Mouse (Mus musculus): Measurements from ENCODE around the gene Map3k7. TPM values are rescaled to one million over a fixed set of nuclear protein-coding genes. Genes with fewer than 3 reads are reported as not detected.
"Not testable (repeated sequence)": the region's sequence is repeated elsewhere in the genome, so short reads cannot be mapped to it uniquely, and the experiment has no call there.

The Map3k7 gene
- polyA plus RNA-seq, 1 experiment from 2014 or later, result 32.6 TPM

DNA sequence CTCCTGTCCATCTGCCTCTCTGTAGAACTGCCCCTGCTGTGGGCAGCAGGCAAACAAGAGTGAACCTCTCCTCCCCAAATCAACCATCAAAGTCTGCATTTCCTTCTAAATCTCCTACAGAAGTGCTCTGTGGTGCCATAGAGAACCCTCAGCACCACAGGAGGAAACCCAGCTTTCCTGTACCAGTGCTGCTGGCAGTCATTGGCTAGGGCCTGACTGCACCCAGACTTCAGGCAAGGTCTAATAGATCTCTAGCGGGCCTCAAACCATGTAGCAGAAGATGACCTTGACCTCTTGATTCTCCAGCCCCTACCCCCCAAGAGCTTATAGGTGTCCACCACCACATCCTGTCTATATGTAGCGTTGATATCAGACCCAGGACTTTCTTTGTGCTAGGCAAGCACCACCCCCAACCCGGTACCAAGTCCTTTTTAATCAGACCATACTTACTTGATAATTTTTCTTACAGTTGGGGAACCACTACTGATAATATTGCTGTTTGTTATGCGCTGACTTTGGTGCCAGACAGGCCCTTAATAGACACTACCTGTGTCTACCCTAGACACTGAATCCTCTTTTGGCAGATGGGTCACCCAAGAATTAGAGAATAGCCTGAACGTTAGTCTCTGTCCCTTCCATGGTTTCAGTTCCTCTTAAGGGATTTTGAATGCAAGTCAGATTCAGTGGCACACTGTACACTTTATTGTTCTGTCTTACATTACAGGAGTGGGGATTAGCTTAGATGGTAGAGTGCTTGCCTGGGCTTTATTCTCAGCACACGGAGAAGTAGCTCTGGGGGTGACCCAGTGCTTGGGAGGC lies 41.1 kb downstream of the Map3k7 start:
- no peak overlapping the region for H3K4me3 ChIP-seq
- H3K9ac ChIP-seq, result no peak overlapping the region
- H3K27ac ChIP-seq, result no peak overlapping the region
- H3K36me3 ChIP-seq (ENCODE audit: poor library complexity, severe bottlenecking), result peaks cover 38% of the 10 kb centered on the region
- no peaks in the 10 kb centered on the region for H3K27me3 ChIP-seq
- H3K4me1 ChIP-seq, result no peaks in the 10 kb centered on the region
- ATAC-seq, result no peak
- 87% methylated on average over 6 of the region's 6 CpGs for WGBS
- H3K4me2 ChIP-seq, result no peak overlapping the region
- H3K9me3 ChIP-seq (replicated peaks), result no peaks in the 10 kb centered on the region

GRCm38 (mm10) chr4:32007174-32007573 lies 43.3 kb downstream of the Map3k7 start:
- Histone ChIP-seq H3K27me3 (no peaks in the 10 kb centered on the region), H3K27ac (no peak overlapping the region), H3K4me3 (no peak overlapping the region), H3K4me2 (no peak overlapping the region), H3K9me3 (replicated peaks) (no peaks in the 10 kb centered on the region), H3K9ac (no peak overlapping the region), H3K36me3 (ENCODE audit: poor library complexity, severe bottlenecking) (peaks cover 51% of the 10 kb centered on the region), H3K4me1 (no peaks in the 10 kb centered on the region)
- no peak for ATAC-seq
- WGBS, result 74% methylated on average over 3 of the region's 3 CpGs

- Histone ChIP-seq H3K4me1 (no peaks in the 10 kb centered on the region), H3K9ac (no peak overlapping the region), H3K9me3 (replicated peaks) (no peaks in the 10 kb centered on the region), H3K4me2 (no peak overlapping the region), H3K4me3 (no peak overlapping the region), H3K27ac (no peak overlapping the region), H3K27me3 (no peaks in the 10 kb centered on the region), H3K36me3 (ENCODE audit: poor library complexity, severe bottlenecking) (peaks cover 58% of the 10 kb centered on the region)
- no peak for ATAC-seq
- WGBS, result 91% methylated on average over 4 of the region's 4 CpGs
Measured at GRCm38 (mm10) chr4:32008095-32008494, 44.2 kb downstream of the Map3k7 start.

- no peak for ATAC-seq
- H3K27me3 ChIP-seq, result no peaks in the 10 kb centered on the region
- no peak overlapping the region for H3K9ac ChIP-seq
- H3K36me3 ChIP-seq (ENCODE audit: poor library complexity, severe bottlenecking), result peaks cover 69% of the 10 kb centered on the region
- WGBS, result 73% methylated on average over 5 of the region's 5 CpGs
- H3K4me3 ChIP-seq, result no peak overlapping the region
- no peaks in the 10 kb centered on the region for H3K4me1 ChIP-seq
- H3K9me3 ChIP-seq (replicated peaks), result no peaks in the 10 kb centered on the region
- H3K27ac ChIP-seq, result no peak overlapping the region
- no peak overlapping the region for H3K4me2 ChIP-seq
Measured at GRCm38 (mm10) chr4:32010808-32011207, 46.9 kb downstream of the Map3k7 start.

DNA sequence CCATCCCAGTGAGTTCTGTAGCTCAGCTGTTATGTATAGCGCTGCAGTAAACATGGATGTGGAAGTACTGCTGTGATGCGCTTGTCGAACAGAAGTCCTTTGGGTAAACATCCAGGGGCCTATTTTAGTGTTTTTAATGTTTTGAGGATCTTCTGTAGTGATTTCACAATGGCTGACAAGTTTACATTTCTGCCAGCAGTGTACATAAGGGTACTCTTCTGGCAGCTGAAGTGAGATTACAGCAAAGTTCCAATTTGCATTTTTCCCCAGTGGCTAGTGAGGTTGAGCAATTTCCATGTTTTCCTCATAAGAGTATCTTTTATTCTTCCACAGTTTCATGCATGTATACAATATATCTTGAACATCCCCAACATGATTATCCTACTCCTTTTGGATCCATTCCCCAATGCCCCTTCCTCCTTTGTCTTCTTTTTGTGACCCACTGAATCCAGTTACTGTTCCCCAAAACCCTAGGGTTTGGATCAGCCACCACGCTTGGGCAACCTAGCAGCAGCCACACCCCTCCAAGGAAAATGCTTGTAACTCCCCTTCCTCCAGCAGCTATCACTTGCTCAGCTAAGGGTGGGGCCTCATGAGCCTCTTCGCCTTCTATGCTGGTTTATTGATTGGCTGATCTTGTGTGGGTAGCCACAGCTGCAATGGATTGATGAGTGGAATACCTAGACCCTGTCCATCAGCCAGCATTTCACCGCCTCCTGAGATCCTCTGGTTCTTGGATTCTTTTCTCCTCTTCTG lies 47.5 kb downstream of the Map3k7 start:
- no peak overlapping the region for H3K27ac ChIP-seq
- no peaks in the 10 kb centered on the region for H3K9me3 ChIP-seq (replicated peaks)
- H3K4me3 ChIP-seq, result no peak overlapping the region
- H3K36me3 ChIP-seq (ENCODE audit: poor library complexity, severe bottlenecking), result peaks cover 74% of the 10 kb centered on the region
- no peak for ATAC-seq
- no peaks in the 10 kb centered on the region for H3K4me1 ChIP-seq
- 95% methylated on average over 6 of the region's 6 CpGs for WGBS
- H3K4me2 ChIP-seq, result no peak overlapping the region
- H3K9ac ChIP-seq, result no peak overlapping the region
- H3K27me3 ChIP-seq, result no peaks in the 10 kb centered on the region

DNA sequence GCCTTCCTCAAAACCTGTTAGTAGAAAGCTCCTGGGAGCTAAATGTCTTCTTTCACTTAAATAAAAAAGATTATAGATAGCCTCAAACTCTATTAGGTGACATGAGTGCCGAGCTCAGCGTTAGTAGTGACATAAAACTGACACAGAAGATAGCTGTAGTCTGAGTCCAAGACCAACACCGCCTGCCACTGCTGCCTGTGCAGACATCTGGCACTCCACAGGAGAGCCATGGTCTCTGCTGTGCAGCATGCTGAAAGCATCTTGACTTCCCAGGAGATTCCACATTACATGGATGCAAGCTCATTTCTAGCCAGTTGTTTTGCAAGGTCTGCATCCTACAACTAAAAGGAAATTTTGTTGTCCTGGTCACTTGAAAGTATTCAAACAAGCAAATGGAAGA lies 57.2 kb downstream of the Map3k7 start:
- ATAC-seq, result no peak
- no peaks in the 10 kb centered on the region for H3K27me3 ChIP-seq
- WGBS, result 87% methylated on average over 3 of the region's 3 CpGs
- no peak overlapping the region for H3K4me2 ChIP-seq
- H3K9me3 ChIP-seq (replicated peaks), result no peaks in the 10 kb centered on the region
- no peak overlapping the region for H3K9ac ChIP-seq
- no peaks in the 10 kb centered on the region for H3K4me1 ChIP-seq
- peaks cover 69% of the 10 kb centered on the region for H3K36me3 ChIP-seq (ENCODE audit: poor library complexity, severe bottlenecking)
- H3K27ac ChIP-seq, result no peak overlapping the region
- H3K4me3 ChIP-seq, result no peak overlapping the region

GRCm38 (mm10) chr4:32022321-32022720 lies 58.4 kb downstream of the Map3k7 start:
- H3K4me3 ChIP-seq, result no peak overlapping the region
- no peak overlapping the region for H3K9ac ChIP-seq
- no peaks in the 10 kb centered on the region for H3K4me1 ChIP-seq
- no peaks in the 10 kb centered on the region for H3K27me3 ChIP-seq
- no peak for ATAC-seq
- peaks cover 59% of the 10 kb centered on the region for H3K36me3 ChIP-seq (ENCODE audit: poor library complexity, severe bottlenecking)
- WGBS, result 97% methylated on average over 6 of the region's 6 CpGs
- H3K4me2 ChIP-seq, result no peak overlapping the region
- no peaks in the 10 kb centered on the region for H3K9me3 ChIP-seq (replicated peaks)
- H3K27ac ChIP-seq, result no peak overlapping the region

GRCm38 (mm10) chr4:32024170-32024569 lies 60.3 kb downstream of the Map3k7 start:
- not testable (repeated sequence) for H3K4me1 ChIP-seq; H3K4me2 ChIP-seq; H3K27me3 ChIP-seq; H3K9me3 ChIP-seq (replicated peaks); ATAC-seq; H3K9ac ChIP-seq; H3K4me3 ChIP-seq; H3K27ac ChIP-seq
- peaks cover 40% of the 10 kb centered on the region for H3K36me3 ChIP-seq (ENCODE audit: poor library complexity, severe bottlenecking)
- WGBS, result 73% methylated on average over 2 of the region's 2 CpGs

DNA sequence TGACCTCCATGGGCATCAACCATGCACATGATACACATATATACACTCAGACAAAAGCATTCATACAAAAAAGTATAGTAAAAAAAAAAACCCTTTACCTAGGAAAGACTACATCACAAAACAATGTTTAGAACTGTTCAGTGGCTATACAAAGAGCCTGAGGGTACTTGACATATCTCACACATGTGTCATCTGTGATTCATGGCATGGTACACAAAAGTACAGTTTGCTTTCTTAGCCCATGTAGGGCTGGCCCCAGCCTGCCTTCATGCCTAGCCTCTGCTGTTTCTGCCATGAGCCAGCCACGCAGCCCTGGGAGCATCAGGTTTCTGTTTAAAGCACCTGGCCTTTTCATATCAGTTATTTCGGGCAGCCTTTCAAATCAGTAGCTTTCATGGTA lies 61.2 kb downstream of the Map3k7 start:
- Histone ChIP-seq H3K4me2 (no peak overlapping the region), H3K9ac (no peak overlapping the region), H3K4me3 (no peak overlapping the region), H3K36me3 (ENCODE audit: poor library complexity, severe bottlenecking) (peaks cover 34% of the 10 kb centered on the region), H3K9me3 (replicated peaks) (no peaks in the 10 kb centered on the region), H3K4me1 (no peaks in the 10 kb centered on the region), H3K27ac (no peak overlapping the region), H3K27me3 (no peaks in the 10 kb centered on the region)
- WGBS, result 89% methylated on average over 2 of the region's 2 CpGs
- no peak for ATAC-seq

DNA sequence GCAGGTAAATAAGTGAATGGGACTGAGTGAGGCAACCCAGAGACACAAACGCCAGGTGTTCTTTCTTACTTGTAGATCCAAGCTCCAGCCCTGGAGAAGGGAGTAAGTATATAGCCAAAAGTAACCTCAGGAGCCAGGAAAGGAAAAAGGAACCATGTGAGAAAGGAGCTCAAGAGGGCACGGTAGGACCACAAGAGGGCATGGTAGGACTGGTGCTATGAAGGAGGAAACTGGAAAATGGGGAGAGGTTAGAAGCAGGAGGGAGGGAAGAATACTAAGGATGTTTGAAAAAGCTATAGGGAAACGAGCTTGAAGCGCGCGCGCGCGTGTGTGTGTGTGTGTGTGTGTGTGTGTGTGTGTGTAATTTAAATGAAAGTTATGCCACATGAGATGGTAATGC lies 63.2 kb downstream of the Map3k7 start:
- no peak overlapping the region for H3K9ac ChIP-seq
- 84% methylated on average over 9 of the region's 9 CpGs for WGBS
- ATAC-seq, result no peak
- no peak overlapping the region for H3K27ac ChIP-seq
- H3K27me3 ChIP-seq, result no peaks in the 10 kb centered on the region
- no peaks in the 10 kb centered on the region for H3K9me3 ChIP-seq (replicated peaks)
- H3K4me1 ChIP-seq, result no peaks in the 10 kb centered on the region
- no peak overlapping the region for H3K4me3 ChIP-seq
- H3K4me2 ChIP-seq, result no peak overlapping the region
- peaks cover 17% of the 10 kb centered on the region for H3K36me3 ChIP-seq (ENCODE audit: poor library complexity, severe bottlenecking)

GRCm38 (mm10) chr4:32037267-32037666 lies 73.4 kb downstream of the Map3k7 start:
- Histone ChIP-seq H3K4me2 (no peak overlapping the region), H3K36me3 (ENCODE audit: poor library complexity, severe bottlenecking) (no peaks in the 10 kb centered on the region), H3K27ac (no peak overlapping the region), H3K4me1 (peaks cover 6% of the 10 kb centered on the region; the same call in 1 of the 2 replicates), H3K9ac (no peak overlapping the region), H3K4me3 (no peak overlapping the region), H3K9me3 (replicated peaks) (no peaks in the 10 kb centered on the region), H3K27me3 (no peaks in the 10 kb centered on the region)
- 82% methylated on average over 7 of the region's 7 CpGs for WGBS
- no peak for ATAC-seq

- peak; percentile 82 for ATAC-seq
- Histone ChIP-seq H3K36me3 (ENCODE audit: poor library complexity, severe bottlenecking) (no peaks in the 10 kb centered on the region), H3K9ac (no peak overlapping the region), H3K4me2 (no peak overlapping the region), H3K4me3 (no peak overlapping the region), H3K9me3 (replicated peaks) (no peaks in the 10 kb centered on the region), H3K27ac (peak overlapping the region; percentile 55), H3K4me1 (peaks cover 13% of the 10 kb centered on the region), H3K27me3 (no peaks in the 10 kb centered on the region)
- WGBS, result 49% methylated on average over 15 of the region's 15 CpGs
Measured at GRCm38 (mm10) chr4:32041741-32042452, 78.0 kb downstream of the Map3k7 start.

All from forebrain, embryonic 13.5 days (tissue).